Mouse (Mus musculus) lung, postnatal 4 days (tissue): ENCODE measurements around the gene Rimbp3.
"Not testable (repeated sequence)": the region's sequence is repeated elsewhere in the genome, so short reads cannot be mapped to it uniquely, and the experiment has no call there.

Experiments
- DNase-seq, 2 experiments: peaks; one replicate each; pipeline ENCODE4 v3.0.0; 2021

Rimbp3 gene

DNA sequence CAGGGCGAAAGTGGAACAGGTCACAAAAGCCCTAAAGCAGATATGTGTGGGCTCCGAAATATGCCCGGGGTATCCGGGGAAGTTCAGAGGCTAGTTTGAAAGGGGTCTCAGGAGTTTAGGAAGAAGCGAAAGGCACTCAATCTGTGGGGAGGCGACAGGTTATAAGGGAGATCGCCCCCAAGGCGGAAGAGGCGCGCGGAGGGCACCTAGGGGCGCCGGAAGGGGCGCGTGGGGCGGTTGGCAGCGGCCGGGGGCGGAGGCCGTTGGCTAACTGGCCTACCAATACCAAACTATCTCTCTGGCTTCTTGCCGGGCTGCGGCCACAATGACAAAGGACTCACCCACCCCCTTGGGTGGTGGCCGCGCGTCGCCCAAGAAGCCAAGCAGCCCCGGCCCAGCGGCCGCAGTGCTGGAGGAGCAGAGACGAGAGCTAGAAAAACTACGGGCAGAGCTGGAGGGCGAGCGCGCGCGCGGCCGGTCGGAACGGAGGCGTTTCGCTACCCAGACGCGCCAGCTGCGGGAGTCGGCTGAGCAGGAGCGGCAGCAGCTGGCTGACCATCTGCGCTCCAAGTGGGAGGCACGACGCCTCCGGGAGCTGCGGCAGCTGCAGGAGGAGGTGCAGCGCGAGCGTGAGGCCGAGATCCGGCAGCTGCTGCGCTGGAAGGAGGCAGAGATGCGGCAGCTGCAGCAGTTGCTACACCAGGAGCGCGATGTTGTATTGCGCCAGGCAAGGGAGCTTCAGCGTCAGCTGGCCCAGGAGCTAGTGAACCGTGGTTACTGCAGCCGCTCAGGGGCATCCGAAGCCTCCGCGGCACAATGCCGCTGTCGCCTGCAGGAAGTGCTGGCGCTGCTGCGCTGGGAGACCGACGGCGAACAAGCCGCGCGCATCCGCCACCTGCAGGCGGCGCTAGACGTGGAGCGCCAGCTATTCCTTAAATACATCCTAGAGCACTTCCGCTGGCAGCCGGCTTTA, at the start of gene Rimbp3:
Gene Rimbp3, plus strand, starts transcription at position 215 of the 973 bp plus-strand sequence.
- DNase-seq: peak; percentile 88 to 89

DNA sequence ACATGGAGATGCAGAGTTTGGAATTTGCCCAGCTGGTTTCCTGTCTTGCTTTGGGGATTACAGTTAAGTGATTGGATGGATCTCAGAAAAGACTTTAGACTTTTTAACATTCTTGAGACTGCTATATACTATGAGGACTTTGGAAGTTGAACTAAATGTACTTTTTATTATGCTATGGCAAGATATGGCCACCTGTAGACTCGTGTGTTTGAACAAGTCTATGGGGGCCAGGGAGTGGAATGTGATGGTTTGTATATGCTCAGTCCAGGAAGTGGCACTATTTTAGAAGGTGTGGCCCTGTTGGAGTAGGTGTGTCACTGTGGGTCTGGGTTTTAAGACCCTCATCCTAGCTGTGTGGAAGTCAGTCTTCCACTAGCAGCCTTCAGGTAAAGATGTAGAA, 42.9 kb upstream of the Rimbp3 start:
- DNase-seq: not testable (repeated sequence)

DNA sequence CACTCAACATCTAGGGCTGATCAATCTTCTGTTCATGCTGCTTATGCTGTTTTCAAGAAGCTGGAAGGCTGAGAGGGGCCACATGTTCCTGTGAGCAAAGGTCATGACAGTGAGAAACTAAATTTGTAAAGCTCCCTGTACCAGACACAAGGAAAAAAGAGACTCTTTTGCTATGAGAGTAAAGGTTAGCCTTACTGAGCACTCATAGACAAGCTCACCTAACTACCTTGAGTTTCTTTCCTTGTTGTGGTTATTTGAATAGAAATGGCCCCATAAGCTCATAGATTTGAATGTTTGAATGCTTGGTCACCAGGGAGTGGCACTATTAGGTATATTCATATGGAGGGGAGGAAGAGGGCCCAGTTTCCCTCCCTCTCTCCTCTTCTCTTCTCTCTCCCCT, 41.2 kb upstream of the Rimbp3 start:
- no peak for DNase-seq

DNA sequence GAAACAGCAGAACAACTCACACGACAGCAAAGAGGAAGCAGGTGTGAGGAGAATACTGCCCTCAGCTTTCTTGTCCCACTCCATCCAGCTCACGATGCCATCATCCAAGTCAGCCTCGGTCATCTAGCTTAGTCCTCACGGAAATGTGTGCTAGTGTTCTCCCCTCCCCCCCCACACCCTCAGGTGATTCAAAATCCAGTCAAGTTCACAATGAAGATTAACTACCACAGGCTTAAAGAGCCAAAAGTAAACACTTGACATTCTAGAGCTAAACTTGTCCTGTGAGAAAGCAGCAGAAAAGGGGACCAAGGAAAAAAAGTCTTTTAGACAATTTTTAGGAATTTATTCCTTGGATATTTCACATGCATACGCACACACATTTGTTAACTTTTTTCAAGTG, 40.4 kb upstream of the Rimbp3 start:
- DNase-seq: no peak

DNA sequence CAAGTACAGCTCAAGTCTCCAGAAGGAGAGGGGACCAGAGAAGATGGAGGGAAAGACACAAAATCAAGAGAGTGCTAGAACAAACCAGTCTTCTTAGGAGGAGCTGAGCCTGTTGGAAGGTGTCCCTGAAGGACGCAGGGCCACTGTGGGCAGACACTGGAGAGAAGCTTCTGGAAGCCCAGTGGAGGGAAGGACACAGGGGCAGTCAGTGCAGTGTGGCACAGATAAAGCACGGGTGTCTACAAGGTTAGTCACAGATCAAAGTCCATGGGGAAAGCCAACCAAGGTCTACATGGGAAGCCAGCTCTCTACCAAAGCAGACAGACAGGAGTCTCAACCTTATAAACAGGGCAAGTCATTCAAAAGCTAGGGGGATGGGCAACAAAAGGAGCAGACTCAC, 32.6 kb upstream of the Rimbp3 start:
- no peak for DNase-seq

DNA sequence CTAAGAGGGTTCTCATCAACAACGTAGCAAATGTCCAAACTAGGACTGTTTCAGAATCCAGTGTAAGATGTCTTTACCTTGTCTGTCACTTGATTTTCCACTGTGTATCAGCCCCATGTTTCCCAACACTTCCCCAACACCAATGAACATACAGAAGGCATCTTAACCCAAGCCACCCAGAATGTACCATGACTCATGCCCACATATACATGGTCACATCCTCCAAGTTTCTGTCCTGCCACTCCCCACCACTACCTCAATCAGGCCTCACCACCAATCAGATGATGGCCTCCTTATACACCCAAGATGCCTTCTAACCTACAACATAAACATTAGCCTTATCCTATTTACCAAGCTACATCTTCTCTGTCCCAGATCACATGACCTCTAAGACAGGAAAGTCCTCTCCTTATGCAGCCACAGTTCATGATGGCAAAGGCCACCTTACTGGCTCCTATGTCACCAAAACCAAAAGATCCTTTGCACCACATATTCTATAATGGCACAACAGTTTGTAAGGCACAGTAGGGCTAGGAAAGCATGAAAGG, 30.7 kb upstream of the Rimbp3 start:
- DNase-seq: no peak

DNA sequence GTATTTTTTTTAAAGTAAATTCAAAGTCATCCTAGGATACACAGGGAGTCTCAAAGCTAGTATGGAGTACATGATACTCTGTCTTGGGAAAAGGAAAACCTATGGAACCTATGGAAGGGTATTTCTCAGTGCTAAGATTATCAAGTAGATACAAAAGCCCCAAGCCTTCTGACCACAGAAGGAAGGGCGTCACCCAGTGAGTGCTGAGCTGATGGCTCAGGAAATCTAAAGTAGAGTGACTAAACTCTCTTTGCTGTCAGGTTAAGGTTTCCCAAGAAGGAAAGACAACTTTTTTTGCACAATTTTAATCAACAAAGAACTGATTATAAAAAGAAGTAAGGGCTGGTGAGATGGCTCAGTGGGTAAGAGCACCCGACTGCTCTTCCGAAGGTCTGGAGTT, 28.7 kb upstream of the Rimbp3 start:
- no peak for DNase-seq

DNA sequence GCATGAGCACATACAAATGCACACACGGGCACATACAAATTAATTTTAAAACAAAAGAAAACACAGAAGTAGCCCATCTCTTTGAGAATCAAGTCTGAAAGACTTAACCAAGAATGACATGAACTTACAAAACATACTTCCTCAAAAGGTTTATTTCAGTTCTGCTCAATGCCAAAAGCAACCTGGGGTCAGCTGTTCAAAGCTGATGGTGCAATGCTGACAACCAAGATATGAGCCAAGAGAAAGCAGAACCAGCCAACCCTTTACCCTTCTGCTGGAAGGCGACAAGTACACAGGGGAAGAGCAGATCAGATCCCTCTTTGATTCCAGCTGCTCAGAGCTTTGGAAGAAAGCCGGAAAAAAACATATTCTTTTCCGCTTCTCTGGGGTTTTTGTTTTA, 27.0 kb upstream of the Rimbp3 start:
- peak; percentile 29 to 50 for DNase-seq

DNA sequence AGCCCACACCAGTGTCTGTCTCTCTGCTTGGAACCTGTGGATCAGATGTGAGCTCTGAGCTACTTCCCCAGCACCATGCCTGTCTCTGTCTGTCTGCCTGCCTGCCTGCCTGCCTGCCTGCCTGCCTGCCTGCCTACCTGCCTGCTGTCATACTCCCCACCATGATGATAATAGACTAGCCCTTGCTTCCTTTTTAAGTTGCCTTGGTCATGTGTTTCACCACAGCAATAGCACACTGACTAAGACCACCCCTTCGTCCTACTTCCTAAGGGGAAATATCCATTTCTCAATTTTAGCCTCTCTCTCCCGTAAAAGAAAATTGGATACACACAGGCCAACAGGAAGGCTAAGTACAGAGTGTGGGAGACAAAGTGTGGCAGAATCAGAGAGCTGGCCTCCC, 26.3 kb upstream of the Rimbp3 start:
- DNase-seq: no peak

DNA sequence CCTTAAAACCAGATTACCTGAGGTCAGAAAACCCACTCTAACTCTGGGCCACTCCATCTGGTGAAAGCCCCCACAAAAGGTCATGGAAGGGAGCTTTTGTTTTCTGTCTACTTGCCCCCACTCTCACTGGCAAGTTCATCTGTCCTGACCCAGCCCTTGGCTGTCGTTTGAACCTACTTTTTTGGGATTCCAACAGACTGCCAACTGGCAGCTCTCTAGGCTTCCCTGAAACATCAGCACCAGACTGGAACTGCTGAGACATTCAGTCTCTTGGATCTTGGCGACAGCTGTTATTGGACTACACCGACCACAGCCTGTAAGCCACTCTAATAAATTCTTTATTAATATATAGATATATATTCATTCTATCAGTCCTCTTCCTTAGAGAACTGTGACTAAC, 25.4 kb upstream of the Rimbp3 start:
- no peak for DNase-seq

DNA sequence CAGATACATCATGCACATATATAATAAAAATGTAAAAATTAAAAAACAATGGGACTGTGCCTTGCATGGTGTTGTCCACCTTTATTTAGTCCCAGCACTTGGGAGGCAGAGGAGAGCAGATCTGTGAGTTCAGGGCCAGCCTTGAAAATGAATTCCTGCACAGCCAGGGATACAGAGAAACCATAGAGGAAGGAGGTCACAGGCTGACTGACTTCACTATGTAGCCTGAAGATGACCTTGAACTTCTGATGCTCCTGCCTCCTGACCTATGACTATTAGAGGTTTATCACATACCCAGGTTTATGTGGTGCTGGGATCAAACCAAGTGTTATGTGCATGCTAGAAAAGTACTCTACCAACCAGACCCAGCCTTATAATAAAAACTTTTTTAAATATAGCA, 22.9 kb upstream of the Rimbp3 start:
- DNase-seq: no peak

DNA sequence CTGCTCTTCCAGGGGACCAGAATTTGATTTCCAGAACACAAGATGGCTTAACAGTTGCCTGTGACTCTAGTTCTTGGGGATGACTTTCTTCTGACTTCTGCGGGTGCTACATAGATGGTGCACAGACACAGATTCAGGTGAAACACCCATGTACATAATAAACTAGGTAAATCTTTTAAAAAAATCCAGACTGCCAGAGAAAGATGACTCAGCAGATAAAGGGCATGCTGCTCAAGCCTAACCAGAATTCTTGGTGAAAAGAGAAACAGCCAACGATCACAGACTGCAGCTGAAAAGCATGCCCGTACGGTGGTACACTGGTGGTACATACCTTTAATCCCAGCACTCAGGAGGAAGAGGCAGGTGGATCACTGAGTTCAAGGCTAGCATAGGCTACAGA, 14.6 kb upstream of the Rimbp3 start:
- no peak for DNase-seq

DNA sequence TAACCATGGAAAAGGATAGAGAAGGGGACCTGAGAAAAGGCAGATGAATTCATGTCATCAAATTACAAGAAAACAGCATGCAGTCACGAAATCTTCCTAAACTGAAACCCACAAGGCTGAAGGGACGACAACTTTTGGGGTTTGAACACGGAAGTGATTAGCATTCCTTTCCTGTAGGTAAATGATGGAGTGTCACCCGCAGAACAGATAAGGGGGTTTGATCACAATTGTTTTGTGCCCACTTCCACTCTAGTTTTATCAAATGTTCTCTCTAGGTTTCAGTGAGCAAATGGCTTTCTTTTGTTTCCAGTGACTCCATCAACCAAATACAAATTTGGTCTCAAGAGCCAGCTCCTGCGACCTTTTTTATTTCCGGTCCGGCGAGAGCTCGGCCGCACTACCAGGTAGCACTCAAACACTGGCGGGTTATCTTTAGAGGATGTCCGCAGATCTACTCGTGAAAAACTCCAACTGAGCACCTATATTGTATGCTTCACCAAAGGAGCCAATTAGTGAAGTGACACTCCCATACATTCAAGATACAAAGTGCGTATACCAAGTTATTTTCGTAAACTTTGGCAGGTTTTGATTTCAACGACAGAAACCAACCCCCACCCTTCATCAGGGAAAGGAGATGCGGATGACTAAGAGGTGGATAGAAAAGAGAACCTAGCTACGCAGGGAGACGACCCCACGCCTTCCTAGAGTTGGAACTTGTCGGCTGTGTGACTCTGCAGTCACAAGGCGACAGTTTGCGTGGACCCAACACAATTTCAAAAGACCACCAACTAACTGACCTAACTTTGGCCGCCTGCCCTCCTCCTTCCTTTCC, 8.1 kb upstream of the Rimbp3 start:
- no peak for DNase-seq

DNA sequence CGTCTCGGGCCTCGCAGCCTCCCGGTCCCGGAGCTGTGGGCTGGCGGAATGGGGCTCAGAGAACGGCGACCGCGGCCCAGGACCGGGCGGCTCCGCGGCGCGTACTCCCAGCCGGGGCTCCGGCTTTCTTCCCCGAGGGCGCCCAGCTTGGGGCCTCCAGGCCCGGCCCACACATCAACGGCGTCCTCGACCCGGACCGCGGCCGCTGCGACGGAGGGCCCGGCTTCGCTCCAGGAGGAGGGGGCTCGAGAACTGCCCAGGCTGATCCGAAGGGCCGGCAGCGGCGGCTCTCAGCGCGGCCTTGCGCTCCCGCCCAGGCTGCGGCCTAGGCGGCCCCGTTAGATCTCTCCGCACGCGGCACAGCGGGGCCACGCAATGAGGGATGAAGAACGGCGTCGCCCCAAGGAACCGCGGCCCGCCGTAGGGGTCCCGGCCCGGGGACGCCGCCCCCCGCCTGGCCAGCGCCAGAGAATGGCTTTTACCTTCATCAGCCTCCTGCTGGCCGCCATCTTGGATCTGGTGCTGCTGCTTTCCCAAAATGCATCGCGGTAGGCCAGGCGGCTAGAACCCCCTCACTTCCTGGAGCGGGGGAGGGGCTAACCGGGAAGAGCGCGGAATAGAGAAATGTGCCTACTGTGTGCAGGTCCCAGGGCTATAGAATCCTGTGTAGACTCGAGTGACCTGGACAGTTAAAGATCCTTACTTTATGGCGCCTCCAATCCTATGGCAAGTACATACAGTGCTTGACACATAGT, 7.3 kb upstream of the Rimbp3 start:
- peak; percentile 87 to 89 for DNase-seq

DNA sequence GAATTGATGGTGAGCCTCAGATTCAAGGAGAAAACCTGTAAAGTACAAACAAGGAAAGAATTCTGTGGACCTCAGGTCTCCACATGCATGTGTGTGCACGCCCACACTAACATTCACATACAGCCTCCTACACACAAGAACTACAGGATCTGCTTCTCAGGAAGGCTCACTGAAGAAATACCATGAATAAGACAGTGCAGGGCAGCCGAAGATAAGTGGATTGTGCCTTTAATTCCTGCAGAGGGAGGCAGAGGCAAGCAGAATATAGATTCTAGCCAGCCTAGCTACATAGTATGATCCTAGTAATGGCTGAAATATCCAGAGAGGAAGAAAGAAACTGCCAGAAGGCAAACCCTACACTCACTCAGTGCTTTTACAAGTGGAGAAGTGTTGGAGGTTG, 6.4 kb upstream of the Rimbp3 start:
- DNase-seq: no peak

DNA sequence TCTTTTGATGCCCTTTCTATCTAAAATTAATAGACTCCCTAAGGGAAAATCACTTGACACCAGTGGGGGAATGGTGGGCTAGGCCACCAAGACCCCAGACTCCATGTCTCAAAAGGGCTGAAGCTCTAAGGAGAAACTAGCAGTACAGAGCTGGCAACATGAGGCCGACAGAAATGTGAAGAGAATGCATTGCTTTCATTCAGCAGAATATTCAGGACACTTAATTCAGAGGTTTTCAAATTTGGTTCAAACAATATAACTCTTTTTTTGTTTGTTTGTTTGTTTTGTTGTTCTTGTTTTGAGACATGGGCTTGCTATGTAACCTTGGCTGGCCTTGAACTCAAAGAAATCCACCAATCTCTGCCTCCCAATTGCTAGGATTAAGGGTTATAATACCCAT, 5.9 kb upstream of the Rimbp3 start, which contains the start of gene Ube2l3:
Gene Ube2l3, minus strand, starts transcription at position 101 of the 400 bp plus-strand sequence.
- no peak for DNase-seq

DNA sequence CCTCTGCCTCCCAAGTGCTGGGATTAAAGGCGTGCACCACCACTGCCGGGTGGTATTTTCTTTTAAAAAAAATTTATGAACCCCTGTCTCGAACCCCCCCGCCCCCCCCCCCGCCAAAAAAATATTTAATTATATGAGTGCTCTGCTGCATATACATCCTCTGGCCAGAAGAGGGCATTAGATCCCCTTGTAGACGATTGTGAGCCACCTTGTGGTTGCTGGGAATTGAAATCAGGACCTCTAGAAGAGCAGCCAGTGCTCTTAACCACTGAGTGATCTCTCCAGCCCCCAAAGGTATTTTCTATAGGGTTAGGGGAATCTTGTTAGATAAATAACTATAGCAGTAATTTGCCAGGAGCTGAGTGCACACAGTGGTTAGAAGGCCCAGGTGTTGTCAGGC, 3.4 kb upstream of the Rimbp3 start:
- DNase-seq: peak in 1 of 2 experiments; percentile 45

DNA sequence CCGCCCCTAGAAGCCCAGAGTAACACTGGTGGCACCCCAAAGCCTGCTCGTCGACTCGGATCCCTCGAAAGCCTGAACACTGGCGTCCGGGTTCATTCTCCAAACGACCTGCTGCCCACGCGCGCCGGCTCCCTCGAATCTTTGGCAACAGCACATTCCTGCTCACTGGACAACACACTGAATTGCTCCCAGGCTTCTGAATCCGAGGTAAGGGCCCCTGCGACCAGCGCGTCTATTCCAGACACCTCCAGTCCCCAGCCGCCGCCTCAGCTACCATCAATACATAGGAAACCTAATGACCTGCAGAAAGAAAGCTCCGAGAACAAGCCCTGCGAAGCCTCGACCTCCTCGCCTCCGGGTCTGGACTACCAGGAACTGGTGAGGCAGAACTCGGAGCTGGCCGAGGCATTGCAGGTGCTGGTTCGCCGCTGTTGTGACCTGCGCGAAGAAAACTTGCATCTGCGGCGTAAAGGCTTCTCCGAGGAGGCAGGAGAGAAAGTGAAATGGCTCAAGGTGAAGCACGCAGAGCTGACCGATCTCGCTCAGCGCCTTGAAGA, 1.1 kb downstream of the Rimbp3 start:
- DNase-seq: peak; percentile 22 to 26

DNA sequence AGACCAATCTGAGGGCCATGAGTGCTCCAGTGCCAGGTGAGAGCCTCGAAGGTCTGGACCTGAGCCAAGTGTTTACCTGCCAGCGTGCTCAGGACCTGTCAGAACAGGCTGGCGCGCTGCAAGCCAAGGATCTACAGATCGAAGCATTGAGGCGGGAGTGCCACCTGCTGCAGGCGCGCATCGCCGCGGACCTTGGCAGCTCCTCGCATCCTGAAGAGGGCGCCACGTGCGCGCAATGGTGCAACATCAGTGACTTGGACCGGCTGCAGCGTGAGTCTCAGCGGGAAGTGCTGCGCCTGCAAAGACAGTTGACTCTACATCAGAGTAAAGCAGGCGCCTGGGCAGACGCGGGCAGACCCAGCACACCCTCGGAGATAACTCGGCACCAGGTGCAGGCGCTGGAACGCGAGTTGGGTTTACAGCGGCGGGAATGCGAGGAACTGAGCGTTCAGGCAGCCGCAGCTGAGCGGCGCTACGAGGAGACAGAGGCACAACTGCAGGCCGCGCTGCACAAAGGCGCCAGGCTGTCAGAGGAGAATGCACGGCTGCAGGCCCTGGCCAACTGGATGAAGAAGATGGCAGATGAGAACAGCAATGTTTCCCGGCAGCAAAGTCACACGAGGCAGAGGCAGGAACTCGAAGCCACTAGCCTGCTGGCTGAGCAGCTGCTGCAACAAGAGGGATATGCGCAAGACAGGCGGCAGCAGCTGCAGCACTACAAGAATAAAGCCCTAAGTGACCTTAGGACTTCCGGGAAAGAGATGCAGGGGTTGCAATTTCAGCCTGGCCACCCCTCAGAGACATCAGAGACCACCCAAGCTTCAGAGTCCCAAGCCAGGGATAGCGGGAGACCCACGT, 1.8 kb downstream of the Rimbp3 start:
- peak; percentile 91 to 93 for DNase-seq

DNA sequence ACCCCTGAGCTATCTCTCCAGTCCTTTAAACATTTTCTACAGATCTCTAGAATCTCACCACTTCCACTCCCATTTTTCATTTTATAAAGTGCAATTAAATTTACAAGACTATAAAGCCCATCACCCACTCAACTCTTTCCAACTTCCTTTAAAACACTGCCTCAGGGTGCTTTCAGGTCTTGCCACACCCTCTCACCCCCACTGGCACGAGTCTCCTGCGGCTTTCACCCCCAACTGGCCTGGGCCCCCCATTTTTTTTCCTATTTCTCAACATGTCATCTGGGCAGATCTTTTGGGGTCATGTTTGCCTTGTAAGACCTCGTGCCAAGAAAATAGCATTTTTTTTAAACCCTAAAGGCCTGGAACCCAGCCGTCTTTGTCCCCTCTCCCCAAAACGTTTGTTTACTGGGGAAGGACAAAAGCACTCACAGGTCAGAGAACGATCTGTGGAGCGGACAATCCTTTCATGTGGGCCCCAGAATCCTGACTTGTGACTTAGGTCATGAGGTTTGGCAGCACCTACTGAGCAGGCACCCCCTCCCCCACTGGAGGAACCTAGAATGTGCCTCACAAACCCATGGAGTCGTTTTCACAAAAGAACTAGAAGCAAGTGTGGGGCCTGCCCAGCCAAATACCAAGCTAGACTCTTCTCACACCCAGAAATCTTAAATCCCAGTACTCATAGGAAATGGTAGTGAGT, 8.7 kb downstream of the Rimbp3 start:
- DNase-seq: no peak
